Mouse (Mus musculus) c-Kit-positive CD71-positive TER-119-negative erythroid progenitor cells, embryonic 14.5 days (primary cell): Measurements from ENCODE around the gene Nudt14.

Experiments used
- DNase-seq: peaks from one replicate; pipeline ENCODE4 v3.0.0-alpha.2; 2013; ENCODE audit warnings: low read depth

Gene Nudt14

DNA sequence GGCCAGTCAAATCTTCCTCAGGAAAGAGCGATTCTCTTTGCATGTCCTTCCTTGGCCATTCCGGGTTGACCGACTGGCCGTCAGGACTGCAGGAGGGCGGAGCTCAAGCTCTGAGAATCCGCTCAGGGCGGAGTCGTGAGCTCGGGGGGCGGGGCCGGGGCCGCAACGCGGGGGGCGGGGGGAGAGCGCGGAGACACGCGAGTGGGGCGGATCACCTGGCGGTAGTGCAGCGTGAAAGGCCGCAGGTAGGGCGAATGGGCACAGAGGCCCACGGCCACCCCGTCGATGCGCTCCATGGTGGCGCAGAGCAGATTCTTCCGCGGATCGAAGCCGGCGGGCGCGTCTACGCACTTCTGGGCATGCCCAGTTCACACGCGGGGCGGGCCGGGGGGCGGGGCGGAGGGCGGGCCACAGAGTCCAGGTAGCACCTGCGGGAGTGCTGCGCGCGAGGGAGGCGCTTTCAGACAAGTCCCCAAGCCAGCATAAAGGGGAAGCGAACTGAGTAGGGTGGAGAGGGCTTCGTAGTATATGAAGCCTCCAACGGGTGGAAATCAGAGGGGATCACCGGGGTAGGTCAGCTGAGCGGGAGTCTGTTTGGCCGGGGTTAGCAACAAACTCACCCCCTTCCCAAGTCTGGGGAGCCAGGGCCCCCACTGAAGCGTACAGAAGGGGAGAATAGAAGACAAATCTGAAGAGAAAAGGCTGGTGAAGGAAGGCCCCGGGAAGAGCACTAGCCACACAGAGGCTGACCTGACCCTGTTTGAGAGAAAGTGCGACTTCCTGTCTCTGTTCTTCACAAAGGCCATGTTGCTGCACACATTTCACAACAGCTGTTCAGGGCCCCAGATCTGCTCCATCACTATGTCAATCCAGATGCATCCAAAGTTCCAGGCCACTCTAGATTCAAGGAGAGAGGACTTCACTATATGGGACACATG lies at the start of gene Nudt14:
Gene Nudt14 (minus strand): TSS at position 349 of the 938 bp plus-strand sequence.
- peak; percentile 49 for DNase-seq

DNA sequence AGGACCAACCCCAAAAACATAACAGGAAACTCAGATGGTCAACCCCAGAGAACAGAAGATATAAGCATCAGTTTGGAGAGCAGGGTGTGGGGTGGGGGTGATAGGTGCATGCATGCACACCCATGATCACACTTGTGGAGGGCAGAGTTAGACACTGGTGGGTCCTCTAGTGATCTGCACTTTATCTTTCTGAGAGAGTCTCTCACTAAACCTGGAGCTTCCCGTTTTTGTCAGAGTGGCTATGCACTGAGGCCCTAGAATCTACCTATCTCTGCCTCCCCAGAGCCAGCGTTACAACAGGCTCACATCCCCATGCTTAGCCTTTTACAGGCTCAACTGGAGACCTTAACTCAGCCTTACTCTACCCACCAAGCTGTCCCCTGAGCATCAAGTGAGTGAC lies 49.5 kb upstream of the Nudt14 start:
- DNase-seq: no peak

DNA sequence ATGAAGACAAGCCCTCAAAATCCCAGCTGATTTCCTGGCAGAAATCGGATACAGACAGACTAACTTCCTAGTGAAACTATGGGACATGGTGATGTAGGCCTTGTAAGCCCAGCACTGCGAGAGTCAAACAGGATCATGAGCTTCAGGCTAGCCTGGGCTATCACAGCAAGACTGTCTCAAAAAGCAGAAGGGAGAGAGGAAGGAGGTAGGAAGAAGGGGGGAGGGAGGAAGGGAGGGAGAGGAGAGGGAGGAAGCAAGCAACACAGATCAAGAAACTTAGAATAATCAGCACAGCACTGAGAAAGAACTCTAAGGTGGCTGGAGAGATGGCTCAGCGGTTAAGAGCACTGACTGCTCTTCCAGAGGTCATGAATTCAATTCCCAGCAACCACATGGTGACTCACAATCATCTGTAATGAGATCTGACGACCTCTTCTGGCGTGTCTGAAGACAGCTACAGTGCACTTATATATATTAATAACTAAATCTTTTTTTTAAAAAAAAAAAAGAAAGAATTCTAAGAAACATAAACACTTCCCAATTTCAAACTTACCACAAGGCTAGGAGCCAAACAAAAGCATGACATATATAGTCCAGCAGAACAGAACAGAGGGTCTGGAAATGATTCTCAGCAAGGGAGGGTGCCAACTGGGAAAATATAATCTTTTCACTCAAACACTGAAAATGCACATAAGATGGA lies 48.9 kb upstream of the Nudt14 start:
- DNase-seq: no peak

DNA sequence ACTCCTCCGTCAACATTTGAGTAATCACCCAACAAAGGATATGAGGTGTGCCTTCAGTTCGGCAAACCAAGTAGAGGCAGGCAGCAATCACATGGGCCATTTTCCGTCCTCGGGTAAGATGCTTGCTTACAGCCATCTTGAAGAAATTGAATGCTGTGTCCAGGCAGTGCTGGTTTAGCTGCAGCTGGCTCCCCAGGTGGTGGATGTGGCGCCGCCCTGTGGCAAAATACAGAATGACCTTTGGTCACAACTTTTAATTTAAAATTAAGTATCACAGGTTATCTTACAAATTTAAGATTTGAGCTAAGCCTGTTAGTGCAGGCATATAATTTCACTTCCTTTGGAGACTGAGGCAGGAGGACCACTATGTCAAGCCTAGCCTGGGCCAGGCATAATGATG lies 46.0 kb upstream of the Nudt14 start:
- DNase-seq: no peak

GRCm38 (mm10) chr12:112985346-112985745 lies 43.4 kb upstream of the Nudt14 start:
- DNase-seq: no peak

DNA sequence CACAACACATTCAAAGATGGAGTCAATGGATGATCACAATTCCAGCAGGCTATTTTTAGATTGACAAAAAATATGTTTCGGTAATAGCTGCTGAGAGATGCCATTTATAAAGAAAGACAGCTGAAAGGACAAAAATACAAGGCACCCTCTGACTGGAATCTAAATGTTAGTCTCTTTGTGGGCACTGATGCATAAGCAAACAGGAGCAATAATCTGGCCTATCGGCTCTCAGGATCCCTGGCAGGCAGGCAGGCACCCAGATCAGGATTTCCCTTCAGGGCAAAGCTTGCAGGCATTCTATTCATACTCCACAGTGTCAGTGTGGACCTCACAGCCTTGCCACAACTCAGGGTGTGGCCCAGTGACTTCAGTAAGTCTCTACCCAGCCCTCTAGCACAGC lies 40.1 kb upstream of the Nudt14 start:
- no peak for DNase-seq

- no peak for DNase-seq
Measured at GRCm38 (mm10) chr12:112977156-112977555, 35.2 kb upstream of the Nudt14 start.

GRCm38 (mm10) chr12:112976371-112977073 lies 34.6 kb upstream of the Nudt14 start, which contains the start of gene Btbd6:
Gene Btbd6 (plus strand): TSS chr12:112976482.
- peak; percentile 78 for DNase-seq

GRCm38 (mm10) chr12:112974736-112975135 lies 32.8 kb upstream of the Nudt14 start:
- no peak for DNase-seq

DNA sequence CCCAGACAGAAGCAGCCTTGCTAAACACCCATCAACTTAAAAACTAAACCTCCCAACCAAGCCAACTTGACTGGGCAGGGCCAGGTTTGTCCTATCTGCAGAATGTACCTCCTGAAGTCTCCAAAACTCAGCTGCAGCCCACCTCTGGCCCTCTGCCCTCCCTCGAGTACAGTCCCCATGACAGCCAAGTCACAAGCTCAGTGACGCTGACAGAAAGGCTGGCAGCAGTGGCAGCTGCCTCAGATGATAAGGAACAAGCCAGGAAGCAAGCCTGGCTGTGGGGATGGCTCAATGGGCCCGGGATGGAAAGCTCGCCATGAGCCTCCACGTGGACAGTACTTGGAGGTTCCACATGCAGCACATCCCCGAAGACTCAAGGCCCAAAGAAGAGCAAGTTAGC lies 27.7 kb upstream of the Nudt14 start:
- DNase-seq: no peak

- DNase-seq: no peak
Measured at GRCm38 (mm10) chr12:112968943-112969342, 27.0 kb upstream of the Nudt14 start.

- no peak for DNase-seq
Measured at GRCm38 (mm10) chr12:112965783-112966182, 23.9 kb upstream of the Nudt14 start.

DNA sequence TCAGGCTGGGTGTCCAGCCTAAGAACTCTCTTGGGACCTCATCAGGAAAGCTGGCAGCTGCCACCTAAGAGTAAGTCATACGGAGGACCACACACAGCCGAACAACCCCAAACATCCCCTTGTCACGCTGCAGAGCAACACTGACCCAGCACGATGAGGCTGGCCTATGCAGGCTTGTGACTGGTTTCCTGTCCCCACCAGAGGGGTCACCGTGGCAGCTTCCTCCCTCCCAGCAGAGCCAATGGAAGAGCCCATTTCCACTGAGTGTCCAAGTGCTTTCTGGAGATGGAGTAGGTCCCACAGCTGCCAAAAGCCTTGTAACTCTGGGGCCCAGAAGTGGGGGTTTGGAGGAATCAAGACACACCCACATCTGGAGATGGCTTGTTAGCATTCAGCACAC lies 19.9 kb upstream of the Nudt14 start:
- DNase-seq: no peak

GRCm38 (mm10) chr12:112961428-112961827 lies 19.5 kb upstream of the Nudt14 start:
- no peak for DNase-seq

GRCm38 (mm10) chr12:112959421-112959820 lies 17.5 kb upstream of the Nudt14 start:
- DNase-seq: no peak

DNA sequence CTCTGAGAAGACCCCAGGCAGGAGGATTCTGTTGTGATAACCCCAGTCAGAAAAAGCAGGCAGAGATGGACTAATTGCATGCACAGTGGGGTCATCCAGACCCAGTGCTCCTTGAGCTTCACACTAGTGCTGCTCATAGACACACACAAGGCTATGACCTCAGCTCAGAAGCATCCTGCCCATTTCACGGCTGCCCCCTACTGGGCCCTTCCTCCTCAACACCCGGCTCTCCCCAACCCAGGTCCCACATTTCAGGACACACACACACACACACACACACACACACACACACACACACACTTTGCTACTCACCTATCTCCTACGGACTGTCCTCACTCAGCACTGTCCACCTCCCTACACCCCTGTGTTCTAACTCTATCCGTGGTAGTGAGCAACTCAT lies 16.4 kb upstream of the Nudt14 start:
- DNase-seq: no peak

DNA sequence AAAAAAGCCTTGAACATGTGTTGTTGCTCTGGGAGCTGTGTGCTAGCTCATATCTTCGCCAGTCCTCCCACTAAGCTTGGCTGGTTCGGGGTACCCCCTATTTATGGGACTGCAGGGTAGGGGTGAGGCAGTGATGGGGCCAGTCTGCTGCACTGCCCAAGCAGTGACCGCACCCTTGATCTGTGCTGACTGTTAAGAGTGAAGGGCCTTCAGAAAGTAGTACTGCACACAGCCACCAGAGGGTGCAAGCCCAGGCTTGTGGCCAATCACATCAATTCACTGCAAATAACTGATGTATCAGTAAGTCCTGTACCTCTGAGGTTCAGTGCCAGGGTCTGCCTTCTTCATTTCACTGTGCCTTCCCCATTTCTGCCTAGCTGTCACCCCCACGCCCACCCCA lies 13.9 kb upstream of the Nudt14 start:
- DNase-seq: peak; percentile 58

GRCm38 (mm10) chr12:112952926-112953565 lies 11.1 kb upstream of the Nudt14 start:
- DNase-seq: no peak

DNA sequence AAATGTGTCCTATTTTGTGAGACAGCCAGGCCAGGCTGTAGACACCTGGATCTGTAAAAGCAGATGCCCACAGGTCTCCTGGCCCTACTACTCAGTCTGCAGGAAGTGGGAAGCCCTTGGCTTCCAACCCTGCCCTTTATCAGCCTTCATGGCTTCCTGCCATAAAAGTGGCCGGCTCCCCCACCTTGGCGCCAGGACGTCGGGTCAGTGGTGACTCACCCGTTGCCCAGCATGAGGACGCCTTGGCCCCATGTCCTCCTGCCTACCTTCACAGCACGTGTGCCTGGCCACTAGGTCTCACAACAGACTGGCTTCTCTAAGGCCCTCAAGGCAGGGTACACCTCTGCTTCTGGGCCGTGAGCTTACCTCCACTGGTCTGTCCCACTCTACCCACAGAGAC lies 10.5 kb upstream of the Nudt14 start:
- no peak for DNase-seq

DNA sequence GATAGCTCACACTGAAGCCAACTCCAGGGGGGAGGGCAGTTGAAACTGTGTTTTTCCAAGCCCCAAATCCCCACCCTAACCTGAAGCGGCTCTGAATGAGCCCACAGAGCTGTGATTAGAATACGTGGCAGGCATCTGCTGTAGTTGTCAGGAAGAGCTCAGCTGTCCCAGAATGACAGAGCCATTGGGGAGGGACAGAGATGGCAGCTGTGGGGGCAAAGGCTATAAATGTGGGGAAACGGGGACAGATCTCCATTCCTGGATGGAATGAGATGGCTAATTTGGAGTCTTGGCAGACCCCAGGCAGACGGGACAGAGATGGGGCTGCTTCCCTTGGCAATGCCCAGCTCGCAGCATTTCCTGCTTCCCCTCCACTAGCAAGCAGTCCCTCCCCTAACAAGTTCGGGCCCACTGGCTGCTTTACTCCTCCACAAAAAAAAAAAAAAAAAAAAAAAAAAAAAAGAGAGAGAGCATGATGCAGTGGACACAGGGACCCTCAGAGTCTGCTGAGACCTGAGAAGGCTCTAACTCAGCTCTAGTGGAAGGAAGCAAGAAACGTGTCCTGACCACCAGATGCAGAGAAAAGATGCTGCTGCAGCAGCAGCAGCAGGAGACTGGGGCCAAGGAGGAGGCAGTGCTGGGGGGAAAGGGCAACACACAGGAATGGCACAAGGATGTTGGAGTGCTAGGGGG lies 9.4 kb upstream of the Nudt14 start:
- no peak for DNase-seq

DNA sequence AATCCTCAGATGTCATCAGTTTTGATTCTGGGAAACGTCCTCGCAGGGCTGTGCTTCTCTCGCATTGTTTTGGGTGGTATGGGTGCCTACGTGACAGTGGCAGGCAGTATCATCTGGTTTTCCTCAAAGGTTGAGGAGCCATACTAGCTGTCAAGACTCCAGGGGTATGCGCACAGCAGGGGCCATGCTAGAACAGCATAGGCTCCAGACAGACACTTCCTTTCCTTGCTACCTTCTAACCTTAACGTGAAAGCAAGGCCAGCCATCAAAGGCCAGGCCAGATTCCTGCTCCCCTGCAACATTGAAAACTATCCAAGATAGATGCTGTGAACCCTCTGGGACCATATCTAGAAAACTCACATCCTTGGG lies 8.8 kb upstream of the Nudt14 start:
- DNase-seq: no peak
